Mouse (Mus musculus) heart, embryonic 11.5 days (tissue): Measurements from ENCODE around the gene Swi5. TPM values are rescaled to one million over a fixed set of nuclear protein-coding genes. Genes with fewer than 3 reads are reported as not detected.
A peak's percentile ranks its signal among the peaks of the same experiment; 100 is the strongest.

Experiments
- ATAC-seq: fragments of 200-750 bp; cut with Nextera tagmentation; replicated peaks from 2 replicates; pipeline ENCODE4 v1.8.0; 2017; ENCODE audit warnings: moderate library complexity; ENCODE audit not compliant: insufficient number of reproducible peaks, low FRiP score, low TSS enrichment
- H3K27ac ChIP-seq: fragments of 300-500 bp; sonication (generic); 2 replicates; pipeline ENCODE4 v1.5.1; 2014; ENCODE audit warnings: mild to moderate bottlenecking, low read depth, low read length
- H3K27me3 ChIP-seq: fragments of 300-500 bp; sonication (generic); 2 replicates; pipeline ENCODE4 v1.6.1; 2014; ENCODE audit warnings: mild to moderate bottlenecking, low read length, mixed read lengths; ENCODE audit not compliant: control insufficient read depth, insufficient read depth
- H3K36me3 ChIP-seq: fragments of 300-500 bp; sonication (generic); 2 replicates; pipeline ENCODE4 v1.6.1; 2014; ENCODE audit warnings: mild to moderate bottlenecking, low read length, moderate library complexity, mixed read lengths; ENCODE audit not compliant: control insufficient read depth, insufficient read depth
- H3K4me1 ChIP-seq: fragments of 300-500 bp; sonication (generic); 2 replicates; pipeline ENCODE4 v1.6.1; 2014; ENCODE audit warnings: low read length; ENCODE audit not compliant: control insufficient read depth, insufficient read depth
- H3K4me2 ChIP-seq: fragments of 300-500 bp; sonication (generic); 2 replicates; pipeline ENCODE4 v1.6.1; 2014; ENCODE audit warnings: mild to moderate bottlenecking, moderate library complexity
- H3K4me3 ChIP-seq: fragments of 300-500 bp; sonication (generic); 2 replicates; pipeline ENCODE4 v1.5.1; 2014; ENCODE audit warnings: low read depth, low read length
- H3K9ac ChIP-seq: fragments of 300-500 bp; sonication (generic); 2 replicates; pipeline ENCODE4 v1.6.1; 2014; ENCODE audit warnings: mild to moderate bottlenecking, low read depth, low read length, moderate library complexity
- H3K9me3 ChIP-seq: fragments of 300-500 bp; sonication (generic); replicated peaks from 2 replicates; pipeline ENCODE4 v1.6.1; 2016; ENCODE audit warnings: low read length; ENCODE audit not compliant: control insufficient read depth
- WGBS: fragments of 180-500 bp; shearing (Covaris S2); extraction: QIAGEN DNeasy Blood & Tissue Kit; methylation state at CpG from one replicate; pipeline ENCODE4 v1.1.7; 2014; ENCODE audit not compliant: insufficient replicate concordance; 5-methylcytosine and 5-hydroxymethylcytosine counted together
- polyA plus RNA-seq: library from polyadenylated mRNA; unstranded; fragments of >200 nt; fragmentation: Nextera tagmentation; extraction: Ambion mirVana; gene quantifications from 2 replicates; pipeline ENCODE4 v1.2.1, GENCODE M21; 2014

Swi5 gene
- polyA plus RNA-seq, 1 experiment from 2014 or later, result 125 TPM

DNA sequence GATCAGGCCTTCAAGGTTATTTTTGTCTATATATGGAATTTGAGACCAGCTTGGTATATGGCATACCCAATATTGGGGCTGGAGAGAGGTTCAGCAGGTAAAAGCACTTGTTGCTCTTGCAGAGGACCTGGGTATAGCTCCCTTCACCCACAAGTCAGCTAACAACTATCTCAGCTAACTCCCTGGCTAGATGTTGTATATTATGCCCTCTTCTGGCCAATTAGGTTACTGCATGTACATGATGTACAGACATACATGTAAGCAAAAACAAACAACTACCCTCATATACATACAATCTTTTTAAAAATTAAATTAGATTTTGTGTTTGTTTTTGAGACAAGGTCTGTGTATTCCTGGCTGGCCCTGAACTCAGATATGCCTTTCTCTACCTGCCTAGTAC is 1.7 kb upstream of the Swi5 start:
- peak overlapping the region; percentile 94 for H3K4me3 ChIP-seq
- peaks cover 3% of the 10 kb centered on the region; the same call in 1 of the 2 replicates for H3K36me3 ChIP-seq
- no peaks in the 10 kb centered on the region for H3K27me3 ChIP-seq
- H3K4me1 ChIP-seq, result peaks cover 15% of the 10 kb centered on the region
- H3K9me3 ChIP-seq, result no peaks in the 10 kb centered on the region
- H3K27ac ChIP-seq, result no peak overlapping the region
- H3K9ac ChIP-seq, result peak overlapping the region; percentile 89; the same call in 1 of the 2 replicates
- ATAC-seq, result no peak
- H3K4me2 ChIP-seq, result peak overlapping the region; percentile 93

DNA sequence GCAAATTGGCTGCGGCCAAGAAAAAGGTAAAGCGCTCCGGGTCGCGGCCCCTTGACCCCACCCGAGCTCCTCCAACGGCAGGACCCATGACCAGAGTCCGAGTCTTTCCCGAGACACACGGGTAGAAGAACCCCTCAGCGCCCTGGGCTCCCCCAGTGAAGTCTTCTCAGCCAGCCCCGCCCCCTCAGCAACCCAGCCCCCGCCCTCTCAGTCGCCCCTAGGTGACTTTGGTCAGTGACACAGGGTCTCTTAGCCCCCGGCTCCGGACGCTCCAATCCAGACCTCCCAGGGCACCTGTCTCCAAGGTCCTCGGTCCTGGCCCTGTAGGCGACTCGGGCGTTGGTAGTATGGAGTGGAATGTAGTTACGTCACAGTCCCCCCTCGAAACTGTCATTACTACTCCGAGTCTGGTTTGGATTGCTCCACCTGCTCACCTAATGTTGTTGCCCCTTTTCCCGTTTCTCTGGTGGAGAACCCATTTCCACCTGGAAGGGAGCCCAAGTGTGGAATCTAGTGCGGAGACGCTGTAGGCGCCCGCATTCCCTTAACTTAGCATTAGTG is 576 bp upstream of the Swi5 start:
- Histone ChIP-seq H3K9me3 (no peaks in the 10 kb centered on the region), H3K9ac (peak overlapping the region; percentile 89), H3K4me2 (peak overlapping the region; percentile 93), H3K4me3 (peak overlapping the region; percentile 94), H3K4me1 (peaks cover 15% of the 10 kb centered on the region), H3K36me3 (peaks cover 4% of the 10 kb centered on the region; the same call in 1 of the 2 replicates), H3K27ac (peak overlapping the region; percentile 74), H3K27me3 (no peaks in the 10 kb centered on the region)
- WGBS, result 1% methylated on average over 28 of the region's 29 CpGs
- ATAC-seq, result peak; percentile 58

DNA sequence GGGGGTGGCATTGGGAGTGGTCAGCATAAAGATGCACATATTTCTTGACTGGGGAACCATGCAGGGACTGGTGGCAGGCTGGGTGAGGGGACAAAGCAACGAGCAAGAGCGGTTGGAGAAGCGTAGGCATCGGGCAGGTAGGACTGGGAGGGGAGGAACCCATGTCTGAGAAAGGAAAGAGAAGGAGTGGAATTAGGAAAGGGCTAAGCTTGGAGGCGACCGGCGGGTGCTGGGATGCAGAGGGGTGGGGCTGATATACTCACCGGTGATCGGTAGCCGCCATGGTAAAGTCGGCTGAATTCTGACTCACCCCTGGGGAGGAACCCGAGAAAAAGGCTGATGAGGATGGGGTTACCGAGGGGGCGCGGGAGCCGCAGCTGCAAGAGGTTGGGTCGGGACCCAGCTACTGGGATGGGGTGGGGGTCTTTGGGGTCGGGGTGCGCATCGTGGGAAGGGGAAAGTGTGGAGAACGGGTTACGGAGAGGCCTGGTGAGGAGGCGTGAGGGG is 488 bp downstream of the Swi5 start, which contains the start of gene Golga2:
Gene Golga2 (plus strand): TSS at position 51 of the 507 bp plus-strand sequence.
- H3K4me1 ChIP-seq, result peaks cover 15% of the 10 kb centered on the region
- ATAC-seq, result peak; percentile 6; the same call in 1 of the 2 replicates
- under 1% methylated on average over 23 of the region's 23 CpGs for WGBS

DNA sequence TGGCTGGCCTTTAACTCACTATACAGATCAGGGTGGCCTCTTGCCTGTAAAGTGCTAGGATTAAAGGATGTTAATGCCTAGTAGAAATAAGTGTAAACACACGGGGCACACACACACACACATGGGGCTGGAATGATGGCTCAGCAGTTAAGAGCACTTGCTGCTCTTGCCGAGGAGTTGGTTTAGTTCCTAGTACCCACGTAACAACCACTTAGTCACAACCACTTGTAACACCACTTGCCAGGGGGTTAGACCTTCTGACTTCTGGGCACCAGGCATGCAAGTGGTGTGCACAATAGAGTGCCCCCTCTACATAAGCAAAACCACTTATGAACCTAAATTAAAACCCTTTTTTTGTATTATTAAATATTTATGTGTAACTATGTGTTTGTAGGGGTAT is 3.9 kb downstream of the Swi5 start:
- H3K4me3 ChIP-seq, result no peak overlapping the region
- peaks cover 10% of the 10 kb centered on the region for H3K4me1 ChIP-seq
- no peaks in the 10 kb centered on the region for H3K27me3 ChIP-seq
- no peak overlapping the region for H3K4me2 ChIP-seq
- H3K27ac ChIP-seq, result no peak overlapping the region
- ATAC-seq, result no peak
- WGBS, result 93% methylated on average over 3 of the region's 3 CpGs
- no peak overlapping the region for H3K9ac ChIP-seq
- no peaks in the 10 kb centered on the region for H3K9me3 ChIP-seq
- H3K36me3 ChIP-seq, result peaks cover 16% of the 10 kb centered on the region

More for the DNA sequence above, 488 bp downstream of the Swi5 start, which contains the start of gene Golga2:
- Histone ChIP-seq H3K36me3 (peaks cover 4% of the 10 kb centered on the region; the same call in 1 of the 2 replicates), H3K4me3 (peak within 1 kb of the TSS; percentile 94), H3K4me2 (peak within 1 kb of the TSS; percentile 93), H3K27me3 (no peaks in the 10 kb centered on the region), H3K9ac (peak within 1 kb of the TSS; percentile 96), H3K27ac (peak within 1 kb of the TSS; percentile 79), H3K9me3 (no peaks in the 10 kb centered on the region)

DNA sequence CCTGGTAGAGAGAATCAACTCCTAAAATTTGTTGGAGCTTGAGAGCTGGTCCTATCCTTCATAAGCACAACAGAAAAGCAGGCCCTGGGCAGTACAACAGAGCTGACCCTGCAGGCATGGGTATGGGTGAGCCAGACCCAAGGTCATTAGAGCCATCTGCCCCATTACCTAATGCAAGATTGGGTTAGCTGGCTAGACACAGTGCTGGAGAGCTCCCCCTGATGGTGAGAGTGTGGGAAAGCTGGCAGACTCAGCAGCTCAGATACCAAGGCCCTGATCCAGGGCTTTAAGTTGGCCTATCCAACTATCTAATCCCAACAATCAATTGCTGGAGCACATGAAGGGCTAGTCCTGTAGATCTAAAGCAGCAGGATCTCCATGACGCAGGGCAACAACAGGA is 5.1 kb downstream of the Swi5 start:
- H3K9ac ChIP-seq, result no peak overlapping the region
- no peaks in the 10 kb centered on the region for H3K27me3 ChIP-seq
- H3K4me1 ChIP-seq, result peaks cover 7% of the 10 kb centered on the region
- WGBS, result 82% methylated on average over 1 of the region's 1 CpGs
- peaks cover 16% of the 10 kb centered on the region for H3K36me3 ChIP-seq
- H3K4me2 ChIP-seq, result no peak overlapping the region
- no peak for ATAC-seq
- no peak overlapping the region for H3K27ac ChIP-seq
- H3K9me3 ChIP-seq, result no peaks in the 10 kb centered on the region
- no peak overlapping the region for H3K4me3 ChIP-seq

DNA sequence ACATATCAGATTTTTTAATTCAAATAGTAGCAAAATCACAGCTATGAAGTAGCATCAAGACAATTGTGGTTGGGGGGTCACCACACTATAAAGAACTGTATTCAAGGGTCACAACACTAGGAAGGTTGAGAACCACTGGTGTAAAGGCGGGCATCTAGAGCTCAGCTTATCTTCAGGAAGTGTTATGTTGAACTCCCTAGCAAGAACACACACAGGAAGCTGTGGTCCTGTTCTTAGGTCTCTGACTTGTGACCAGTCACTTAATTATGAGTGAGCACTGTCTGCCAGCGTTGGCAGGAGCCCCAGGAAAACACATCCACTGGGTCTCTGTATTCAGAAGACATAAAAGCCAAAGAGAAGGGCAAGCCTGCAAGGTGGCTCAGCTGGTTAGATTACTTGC is 5.6 kb downstream of the Swi5 start:
- Histone ChIP-seq H3K9me3 (no peaks in the 10 kb centered on the region), H3K4me1 (peaks cover 7% of the 10 kb centered on the region), H3K4me2 (no peak overlapping the region), H3K36me3 (peaks cover 16% of the 10 kb centered on the region), H3K27me3 (no peaks in the 10 kb centered on the region), H3K9ac (no peak overlapping the region), H3K27ac (no peak overlapping the region), H3K4me3 (no peak overlapping the region)
- 58% methylated on average over 2 of the region's 2 CpGs for WGBS
- no peak for ATAC-seq

DNA sequence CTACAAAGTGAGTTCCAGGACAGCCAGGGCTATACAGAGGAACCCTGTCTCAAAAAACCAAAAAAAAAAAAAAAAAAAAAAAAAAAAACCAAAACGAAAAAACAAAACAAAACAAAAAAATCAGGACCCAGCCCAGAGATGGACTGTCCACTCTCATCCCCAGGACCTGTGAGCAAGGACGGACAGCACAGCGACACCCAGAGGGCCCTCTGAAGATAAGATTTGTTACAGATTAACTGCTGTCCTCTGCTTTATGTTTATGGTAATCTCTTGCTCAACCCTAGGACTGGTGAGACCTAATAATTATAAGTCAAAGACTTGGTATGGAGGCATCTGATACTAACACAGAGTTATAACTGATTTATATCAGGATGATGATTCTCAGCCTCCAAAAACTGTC is 12.1 kb downstream of the Swi5 start:
- Histone ChIP-seq H3K4me2 (no peak overlapping the region), H3K36me3 (peaks cover 13% of the 10 kb centered on the region), H3K9ac (no peak overlapping the region), H3K27me3 (no peaks in the 10 kb centered on the region), H3K27ac (no peak overlapping the region), H3K9me3 (no peaks in the 10 kb centered on the region), H3K4me3 (no peak overlapping the region), H3K4me1 (no peaks in the 10 kb centered on the region)
- no peak for ATAC-seq
- WGBS, result 68% methylated on average over 3 of the region's 3 CpGs

DNA sequence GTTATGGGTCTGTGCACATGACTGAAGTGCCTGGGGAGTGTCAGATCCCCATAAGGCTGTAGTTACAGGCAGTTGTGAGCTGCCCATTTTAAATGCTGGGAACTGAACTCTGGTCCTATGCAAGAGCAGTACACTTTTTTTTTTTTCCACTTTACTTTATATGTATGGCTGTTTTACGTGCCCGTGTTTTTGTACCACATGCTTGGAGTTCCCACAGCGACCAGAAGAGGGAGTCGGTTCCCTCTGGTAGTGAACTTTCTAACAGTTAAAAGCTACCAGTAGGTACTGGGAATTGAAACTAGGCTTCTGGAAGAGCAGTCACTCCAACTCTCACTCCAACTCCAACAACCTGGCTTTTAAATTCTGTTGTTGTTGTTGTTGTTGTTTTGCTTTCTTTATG is 27.2 kb downstream of the Swi5 start:
- Histone ChIP-seq H3K4me3 (peak overlapping the region; percentile 83; the same call in 1 of the 2 replicates), H3K4me2 (peak overlapping the region; percentile 87), H3K9ac (peak overlapping the region; percentile 90; the same call in 1 of the 2 replicates), H3K36me3 (peaks cover 9% of the 10 kb centered on the region), H3K27ac (no peak overlapping the region), H3K4me1 (peaks cover 12% of the 10 kb centered on the region), H3K27me3 (no peaks in the 10 kb centered on the region), H3K9me3 (no peaks in the 10 kb centered on the region)
- no peak for ATAC-seq
- WGBS, result 32% methylated on average over 4 of the region's 4 CpGs
